Mouse (Mus musculus): ENCODE measurements around the gene Olfr1174-ps.

Gene Olfr1174-ps

DNA sequence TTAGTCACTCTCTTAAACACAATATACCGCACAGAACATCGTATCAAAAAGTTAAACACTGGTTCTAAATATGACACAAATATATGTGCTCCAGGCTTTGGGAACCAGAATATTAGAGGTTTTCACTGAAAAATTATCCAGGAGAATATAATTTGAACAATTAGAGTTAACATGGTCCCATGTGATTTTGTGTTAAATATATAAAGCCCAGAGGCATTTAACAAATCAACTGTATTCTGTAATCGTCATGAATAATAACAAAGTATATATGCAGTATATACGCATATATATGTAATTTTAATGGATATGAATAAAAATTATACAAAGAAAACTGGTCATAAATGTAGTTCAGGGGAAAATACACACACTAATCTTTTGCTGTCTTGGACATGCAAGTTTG is at the start of gene Olfr1174-ps:
Gene Olfr1174-ps (minus strand): TSS at position 101 of the 400 bp plus-strand sequence.
- DNase-seq, result no peak

DNA sequence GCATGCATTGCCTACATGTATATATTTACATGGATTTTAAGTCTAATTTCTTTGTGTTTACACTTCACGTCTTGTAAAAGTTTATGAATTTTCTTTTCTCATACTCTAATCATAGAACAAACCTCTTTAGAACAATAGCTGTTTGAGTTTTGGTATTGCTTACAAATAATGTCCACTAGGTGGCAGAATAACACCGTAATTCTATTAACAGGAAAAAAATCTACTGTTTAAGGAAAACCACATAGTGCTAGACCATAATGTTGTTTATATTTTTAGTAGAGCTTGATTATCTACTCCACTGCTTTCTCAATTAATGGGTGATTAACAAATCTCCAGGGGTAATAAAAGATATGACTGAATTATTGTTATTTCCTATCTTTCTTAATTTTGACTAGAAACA is 41.4 kb upstream of the Olfr1174-ps start:
- no peak for DNase-seq

DNA sequence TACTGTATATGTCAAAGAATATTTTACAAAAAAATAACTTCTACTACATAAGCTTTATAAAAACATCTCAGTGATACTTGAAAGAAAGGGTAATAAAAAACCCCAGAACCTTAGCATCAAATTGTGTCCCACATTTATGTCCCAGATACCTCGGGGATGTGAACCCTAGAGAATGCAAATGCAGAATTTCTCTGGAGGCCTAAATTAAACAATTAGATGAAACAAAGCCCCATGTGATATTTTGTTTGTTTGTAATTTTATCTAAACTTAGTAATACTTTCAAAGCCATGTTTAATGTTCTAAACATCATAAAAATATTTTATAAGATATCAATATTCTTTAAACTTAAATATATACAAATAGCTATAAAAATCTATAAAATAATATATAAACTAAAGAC is 31.5 kb upstream of the Olfr1174-ps start, which contains the start of gene Olfr1177-ps:
Gene Olfr1177-ps (minus strand): TSS at position 101 of the 400 bp plus-strand sequence.
- DNase-seq, result no peak

DNA sequence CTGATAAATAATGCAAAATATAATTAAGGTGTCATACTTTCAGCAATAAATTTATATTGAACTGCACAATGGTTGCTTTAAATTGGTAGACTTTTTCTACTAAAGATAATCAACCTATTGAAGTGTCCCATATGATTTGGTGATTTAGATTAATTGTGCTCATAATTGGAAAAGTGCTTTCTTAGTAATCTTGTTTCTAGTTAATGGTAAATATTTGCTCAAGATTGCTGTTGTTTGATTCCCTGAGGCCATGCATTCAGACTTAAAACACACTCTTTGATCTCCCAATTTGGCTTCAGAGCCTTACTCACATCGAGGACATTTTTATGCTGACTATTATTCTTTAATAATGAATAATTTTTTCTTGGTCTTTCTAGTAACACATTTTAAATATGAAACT is 21.5 kb upstream of the Olfr1174-ps start, which contains the start of gene Olfr1176:
Gene Olfr1176 (plus strand): TSS at position 301 of the 400 bp plus-strand sequence.
- DNase-seq, result no peak

DNA sequence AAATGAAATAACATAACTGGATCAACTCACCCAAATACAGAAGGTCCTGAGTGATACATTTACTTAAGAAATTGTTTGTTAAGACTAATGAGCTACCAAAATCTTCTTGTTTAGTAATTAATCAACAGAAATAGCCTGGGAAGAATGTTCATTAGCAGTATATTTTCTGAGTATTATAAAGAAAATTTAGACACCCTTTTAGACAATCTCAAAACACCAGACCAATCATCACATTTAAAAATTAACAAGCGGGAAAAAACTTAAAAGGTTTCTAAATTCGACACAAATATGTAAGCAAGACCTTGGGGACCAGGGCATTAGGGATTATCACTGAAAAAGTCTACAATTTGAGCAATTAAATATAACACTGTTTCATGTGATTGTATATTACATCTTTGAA is 12.2 kb upstream of the Olfr1174-ps start, which contains the start of gene Olfr1175-ps:
Gene Olfr1175-ps (minus strand): TSS at position 101 of the 400 bp plus-strand sequence.
- no peak for DNase-seq

DNA sequence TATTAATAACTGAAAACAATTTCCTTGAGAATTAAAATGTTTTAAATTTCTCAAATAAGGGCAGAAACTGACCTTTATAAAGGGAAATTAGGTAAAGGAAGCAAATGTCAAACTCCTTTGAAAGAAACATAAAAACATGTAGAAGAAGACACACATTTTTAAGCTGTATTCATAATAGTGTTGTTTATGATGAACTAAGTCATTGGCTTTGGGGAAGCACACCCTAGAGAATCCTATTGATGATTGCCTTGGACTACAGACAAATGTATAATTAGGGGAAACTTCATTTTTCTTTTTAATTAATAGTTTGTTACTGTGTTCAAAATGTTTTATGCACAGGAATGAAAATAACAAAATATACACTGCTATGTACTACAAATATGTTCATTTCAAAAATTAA is 35.2 kb downstream of the Olfr1174-ps start, which contains the start of gene Olfr1173:
Gene Olfr1173 (minus strand): TSS at position 101 of the 400 bp plus-strand sequence.
- no peak for DNase-seq

Measured in cerebellum, adult 11-12 months (tissue).